Mouse (Mus musculus): Measurements from ENCODE around the gene Vsig10l. TPM values are rescaled to one million over a fixed set of nuclear protein-coding genes. Genes with fewer than 3 reads are reported as not detected.

The Vsig10l gene
- polyA plus RNA-seq, 1 experiment from 2014 or later, result 2.2 TPM

DNA sequence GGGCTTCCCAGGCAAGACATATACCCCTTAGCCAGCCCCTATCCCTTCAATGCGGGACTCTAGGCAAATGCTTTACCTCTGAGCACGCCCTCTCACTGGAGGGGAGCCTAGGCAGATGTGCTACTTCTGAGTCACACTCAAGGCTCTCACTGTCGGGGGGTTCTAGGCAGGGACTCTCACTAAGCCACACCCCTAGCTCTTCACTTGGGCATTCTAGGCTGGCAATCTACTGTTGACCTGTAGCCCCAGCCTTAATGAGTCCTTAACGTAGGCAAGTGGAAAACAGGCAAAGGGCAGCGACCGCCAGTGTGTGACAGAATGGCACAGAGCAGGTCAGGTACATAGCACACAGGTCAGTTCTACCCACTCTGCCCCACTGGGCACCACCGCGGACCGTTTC is 27.9 kb downstream of the Vsig10l start:
- ATAC-seq (ENCODE audit: insufficient number of reproducible peaks, insufficient read depth, low FRiP score, low read depth), result no peak
- Histone ChIP-seq H3K36me3 (ENCODE audit: control insufficient read depth, insufficient read depth, low read length) (no peaks in the 10 kb centered on the region), H3K4me2 (ENCODE audit: low read length) (no peak overlapping the region), H3K4me3 (ENCODE audit: control insufficient read depth in 1 of 2, insufficient read depth in 1 of 2, low read depth in 1 of 2, low read length in 2 of 2) (no peak overlapping the region), H3K27me3 (ENCODE audit: control insufficient read depth, insufficient read depth, low read length) (peaks cover 39% of the 10 kb centered on the region), H3K4me1 (ENCODE audit: control insufficient read depth in 2 of 2, insufficient read depth in 2 of 2, low read length in 2 of 2) (peaks cover 0 to 4% of the 10 kb centered on the region in 2 experiments; a peak in 1 of 4 replicates), H3K9ac (ENCODE audit: low read length) (no peak overlapping the region), H3K27ac (replicated peaks in 1 of 2; ENCODE audit: control insufficient read depth in 1 of 2, insufficient read depth in 1 of 2, low read depth in 2 of 2, low read length in 2 of 2) (no peak overlapping the region), H3K9me3 (ENCODE audit: control insufficient read depth, low read length) (no peaks in the 10 kb centered on the region)
- 53% methylated on average over 9 of the region's 9 CpGs for WGBS

GRCm38 (mm10) chr7:43495343-43496021 is 32.5 kb downstream of the Vsig10l start:
- no peaks in the 10 kb centered on the region for H3K36me3 ChIP-seq (ENCODE audit: control insufficient read depth, insufficient read depth, low read length)
- H3K27me3 ChIP-seq (ENCODE audit: control insufficient read depth, insufficient read depth, low read length), result peaks cover 18% of the 10 kb centered on the region
- no peak for ATAC-seq (ENCODE audit: insufficient number of reproducible peaks, insufficient read depth, low FRiP score, low read depth)
- no peak overlapping the region for H3K9ac ChIP-seq (ENCODE audit: low read length)
- WGBS, result 17% methylated on average over 21 of the region's 21 CpGs
- no peaks in the 10 kb centered on the region for H3K4me1 ChIP-seq (ENCODE audit: control insufficient read depth in 2 of 2, insufficient read depth in 2 of 2, low read length in 2 of 2)
- 0 out of 2 replicates have a peak, but pooled peaks cover 4% of the 10 kb centered on the region for H3K9me3 ChIP-seq (ENCODE audit: control insufficient read depth, low read length)
- H3K27ac ChIP-seq (replicated peaks in 1 of 2; ENCODE audit: control insufficient read depth in 1 of 2, insufficient read depth in 1 of 2, low read depth in 2 of 2, low read length in 2 of 2), result no peak overlapping the region
- no peak overlapping the region for H3K4me2 ChIP-seq (ENCODE audit: low read length)
- no peak overlapping the region for H3K4me3 ChIP-seq (ENCODE audit: control insufficient read depth in 1 of 2, insufficient read depth in 1 of 2, low read depth in 1 of 2, low read length in 2 of 2)

DNA sequence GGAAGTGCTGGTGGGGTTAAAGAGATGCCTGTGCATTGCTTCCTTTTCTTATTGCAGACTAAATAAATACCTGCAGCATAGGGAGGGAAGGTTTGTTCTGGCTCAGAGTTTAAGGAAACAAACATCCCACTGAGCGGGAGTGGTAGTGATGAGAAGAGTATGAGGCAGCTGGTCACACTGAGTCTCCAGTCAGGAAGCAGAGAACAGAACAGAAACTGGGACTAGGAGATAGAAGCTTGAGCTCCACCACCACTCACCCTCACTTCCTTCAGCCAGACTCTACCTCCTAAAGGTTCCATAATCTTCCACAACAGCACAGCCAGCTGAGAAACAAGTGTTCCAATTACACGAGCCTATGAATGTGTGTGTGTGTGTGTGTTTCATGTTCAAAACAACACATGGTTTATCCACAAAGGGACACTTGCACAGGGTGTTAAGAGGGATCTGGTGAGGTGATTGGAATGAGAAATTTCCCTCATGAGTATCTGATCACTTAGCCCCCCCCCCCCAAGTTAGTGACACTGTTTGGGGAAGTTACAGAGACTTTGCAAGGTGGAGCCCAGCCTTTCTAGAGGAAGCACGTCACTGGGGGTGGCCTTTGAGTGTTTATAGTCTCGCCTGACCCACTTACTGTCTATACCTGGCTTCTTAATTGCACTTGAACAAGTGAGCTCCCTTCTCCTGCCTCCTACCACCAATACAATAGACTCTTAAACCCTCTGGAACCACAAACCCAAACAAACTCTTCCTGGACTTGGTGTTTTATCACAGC is 48.9 kb downstream of the Vsig10l start:
- H3K36me3 ChIP-seq (ENCODE audit: control insufficient read depth, insufficient read depth, low read length), result no peaks in the 10 kb centered on the region
- ATAC-seq (ENCODE audit: insufficient number of reproducible peaks, insufficient read depth, low FRiP score, low read depth), result no peak
- no peaks in the 10 kb centered on the region for H3K4me1 ChIP-seq (ENCODE audit: control insufficient read depth in 2 of 2, insufficient read depth in 2 of 2, low read length in 2 of 2)
- WGBS, result 47% methylated on average over 4 of the region's 4 CpGs
- H3K9me3 ChIP-seq (ENCODE audit: control insufficient read depth, low read length), result no peaks in the 10 kb centered on the region
- H3K27ac ChIP-seq (replicated peaks in 1 of 2; ENCODE audit: control insufficient read depth in 1 of 2, insufficient read depth in 1 of 2, low read depth in 2 of 2, low read length in 2 of 2), result no peak overlapping the region
- no peak overlapping the region for H3K4me3 ChIP-seq (ENCODE audit: control insufficient read depth in 1 of 2, insufficient read depth in 1 of 2, low read depth in 1 of 2, low read length in 2 of 2)
- no peak overlapping the region for H3K4me2 ChIP-seq (ENCODE audit: low read length)
- H3K9ac ChIP-seq (ENCODE audit: low read length), result no peak overlapping the region
- no peaks in the 10 kb centered on the region for H3K27me3 ChIP-seq (ENCODE audit: control insufficient read depth, insufficient read depth, low read length)

- Histone ChIP-seq H3K9ac (ENCODE audit: low read length) (no peak overlapping the region), H3K4me1 (ENCODE audit: control insufficient read depth in 2 of 2, insufficient read depth in 2 of 2, low read length in 2 of 2) (no peaks in the 10 kb centered on the region), H3K27me3 (ENCODE audit: control insufficient read depth, insufficient read depth, low read length) (no peaks in the 10 kb centered on the region), H3K36me3 (ENCODE audit: control insufficient read depth, insufficient read depth, low read length) (no peaks in the 10 kb centered on the region), H3K9me3 (ENCODE audit: control insufficient read depth, low read length) (no peaks in the 10 kb centered on the region), H3K4me3 (ENCODE audit: control insufficient read depth in 1 of 2, insufficient read depth in 1 of 2, low read depth in 1 of 2, low read length in 2 of 2) (no peak overlapping the region), H3K4me2 (ENCODE audit: low read length) (no peak overlapping the region), H3K27ac (replicated peaks in 1 of 2; ENCODE audit: control insufficient read depth in 1 of 2, insufficient read depth in 1 of 2, low read depth in 2 of 2, low read length in 2 of 2) (no peak overlapping the region)
- ATAC-seq (ENCODE audit: insufficient number of reproducible peaks, insufficient read depth, low FRiP score, low read depth), result no peak
- WGBS, result 73% methylated on average over 4 of the region's 4 CpGs
Measured at GRCm38 (mm10) chr7:43512519-43512918, 49.6 kb downstream of the Vsig10l start.

DNA sequence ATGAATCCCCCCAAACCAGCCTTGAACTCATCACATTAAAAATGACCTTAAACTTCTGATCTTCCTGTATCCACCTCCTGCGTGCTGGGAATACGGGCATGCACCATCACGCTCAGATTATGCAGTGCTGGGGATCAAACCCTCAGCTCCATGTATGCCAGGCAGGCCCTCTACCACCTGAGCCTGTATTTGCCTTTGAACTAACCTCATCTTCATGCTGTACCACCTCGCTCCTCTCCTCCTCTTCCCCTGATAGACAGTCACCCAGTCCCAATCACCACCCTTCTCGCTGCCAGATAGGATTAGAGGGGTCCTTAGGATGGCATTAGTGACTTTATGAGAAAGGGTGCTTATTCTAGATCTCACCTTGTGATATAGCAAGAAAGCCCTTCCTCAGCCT is 52.1 kb downstream of the Vsig10l start:
- H3K36me3 ChIP-seq (ENCODE audit: control insufficient read depth, insufficient read depth, low read length), result no peaks in the 10 kb centered on the region
- H3K4me2 ChIP-seq (ENCODE audit: low read length), result no peak overlapping the region
- no peaks in the 10 kb centered on the region for H3K9me3 ChIP-seq (ENCODE audit: control insufficient read depth, low read length)
- ATAC-seq (ENCODE audit: insufficient number of reproducible peaks, insufficient read depth, low FRiP score, low read depth), result no peak
- no peak overlapping the region for H3K27ac ChIP-seq (replicated peaks in 1 of 2; ENCODE audit: control insufficient read depth in 1 of 2, insufficient read depth in 1 of 2, low read depth in 2 of 2, low read length in 2 of 2)
- no peaks in the 10 kb centered on the region for H3K27me3 ChIP-seq (ENCODE audit: control insufficient read depth, insufficient read depth, low read length)
- 72% methylated on average over 5 of the region's 5 CpGs for WGBS
- H3K4me1 ChIP-seq (ENCODE audit: control insufficient read depth in 2 of 2, insufficient read depth in 2 of 2, low read length in 2 of 2), result no peaks in the 10 kb centered on the region
- no peak overlapping the region for H3K9ac ChIP-seq (ENCODE audit: low read length)
- H3K4me3 ChIP-seq (ENCODE audit: control insufficient read depth in 1 of 2, insufficient read depth in 1 of 2, low read depth in 1 of 2, low read length in 2 of 2), result no peak overlapping the region

GRCm38 (mm10) chr7:43518341-43518740 is 55.4 kb downstream of the Vsig10l start:
- no peak overlapping the region for H3K4me2 ChIP-seq (ENCODE audit: low read length)
- WGBS, result 78% methylated on average over 15 of the region's 15 CpGs

More at GRCm38 (mm10) chr7:43518341-43518740, 55.4 kb downstream of the Vsig10l start:
- ATAC-seq (ENCODE audit: insufficient number of reproducible peaks, insufficient read depth, low FRiP score, low read depth), result no peak
- H3K27ac ChIP-seq (replicated peaks in 1 of 2; ENCODE audit: control insufficient read depth in 1 of 2, insufficient read depth in 1 of 2, low read depth in 2 of 2, low read length in 2 of 2), result no peak overlapping the region
- H3K36me3 ChIP-seq (ENCODE audit: control insufficient read depth, insufficient read depth, low read length), result no peaks in the 10 kb centered on the region
- H3K27me3 ChIP-seq (ENCODE audit: control insufficient read depth, insufficient read depth, low read length), result no peaks in the 10 kb centered on the region
- H3K9me3 ChIP-seq (ENCODE audit: control insufficient read depth, low read length), result no peaks in the 10 kb centered on the region
- H3K9ac ChIP-seq (ENCODE audit: low read length), result no peak overlapping the region
- no peak overlapping the region for H3K4me3 ChIP-seq (ENCODE audit: control insufficient read depth in 1 of 2, insufficient read depth in 1 of 2, low read depth in 1 of 2, low read length in 2 of 2)
- no peaks in the 10 kb centered on the region for H3K4me1 ChIP-seq (ENCODE audit: control insufficient read depth in 2 of 2, insufficient read depth in 2 of 2, low read length in 2 of 2)
